Mouse (Mus musculus): ENCODE results near the gene Srms.

Srms gene

GRCm38 (mm10) chr2:181166469-181166868, 46.5 kb downstream of the Srms start:
- no peak for DNase-seq (ENCODE audit: low spot score in 2 of 2)

GRCm38 (mm10) chr2:181160821-181161220, 52.2 kb downstream of the Srms start:
- DNase-seq (ENCODE audit: low spot score in 2 of 2), result no peak

GRCm38 (mm10) chr2:181159771-181160170, 53.2 kb downstream of the Srms start:
- DNase-seq (ENCODE audit: low spot score in 2 of 2), result peak; percentile 75 to 79

GRCm38 (mm10) chr2:181159091-181159514, 53.9 kb downstream of the Srms start:
- DNase-seq (ENCODE audit: low spot score in 2 of 2), result peak; percentile 81 to 85

GRCm38 (mm10) chr2:181158471-181158870, 54.5 kb downstream of the Srms start:
- DNase-seq (ENCODE audit: low spot score in 2 of 2), result no peak

GRCm38 (mm10) chr2:181157716-181158302, 55.2 kb downstream of the Srms start:
- no peak for DNase-seq (ENCODE audit: low spot score in 2 of 2)

GRCm38 (mm10) chr2:181157180-181157579, 55.8 kb downstream of the Srms start:
- DNase-seq (ENCODE audit: low spot score in 2 of 2), result no peak

- peak; percentile 78 to 92 for DNase-seq (ENCODE audit: low spot score in 2 of 2)
These were observed 56.5 kb downstream of the Srms start, which contains the start of gene Eef1a2 for GRCm38 (mm10) chr2:181156248-181157121. TSS of gene Eef1a2 (minus strand) at chr2:181157014.

- no peak for DNase-seq (ENCODE audit: low spot score in 2 of 2)
These were observed 57.2 kb downstream of the Srms start for GRCm38 (mm10) chr2:181155801-181156200.
